Mouse (Mus musculus): ENCODE results near the gene Tchh.

DNA sequence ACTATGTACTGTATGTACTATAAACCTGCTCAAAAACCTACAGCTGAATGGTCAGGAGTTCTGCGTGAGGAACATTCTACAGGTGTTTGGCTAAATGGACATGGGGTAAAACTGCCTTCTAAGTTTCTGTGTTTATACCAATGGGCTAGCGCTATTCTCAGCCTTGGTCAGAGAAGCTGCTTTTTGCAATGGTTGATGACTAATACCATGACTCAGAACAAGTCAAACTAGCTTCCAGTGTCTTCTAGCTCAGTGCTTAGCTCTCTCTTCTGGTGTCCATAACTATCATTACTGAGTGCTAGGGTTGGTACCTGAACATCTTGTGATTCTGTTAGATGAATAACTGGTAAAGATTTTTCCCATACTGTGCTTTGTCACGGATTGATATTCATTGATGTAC is 43.5 kb downstream of the Tchh start:
- TF ChIP-seq POLR2A (IDR thresholded peaks at IDR 0.05; ENCODE audit: borderline replicate concordance, extremely low read depth, insufficient read depth, insufficient read length, poor library complexity, severe bottlenecking) (no peak), CTCF (IDR thresholded peaks at IDR 0.05; ENCODE audit: borderline replicate concordance, extremely low read depth, insufficient read depth, insufficient read length) (no peak)

Data from brain, embryonic 14.5 days (tissue).